Mouse (Mus musculus) lung, postnatal 14 days (tissue): ENCODE data around the gene Slc3a2.
"Not testable (repeated sequence)": the region's sequence is repeated elsewhere in the genome, so short reads cannot be mapped to it uniquely, and the experiment has no call there.

ENCODE experiments used
- DNase-seq: peaks from one replicate; pipeline ENCODE4 v3.0.0; 2021

Slc3a2 gene

DNA sequence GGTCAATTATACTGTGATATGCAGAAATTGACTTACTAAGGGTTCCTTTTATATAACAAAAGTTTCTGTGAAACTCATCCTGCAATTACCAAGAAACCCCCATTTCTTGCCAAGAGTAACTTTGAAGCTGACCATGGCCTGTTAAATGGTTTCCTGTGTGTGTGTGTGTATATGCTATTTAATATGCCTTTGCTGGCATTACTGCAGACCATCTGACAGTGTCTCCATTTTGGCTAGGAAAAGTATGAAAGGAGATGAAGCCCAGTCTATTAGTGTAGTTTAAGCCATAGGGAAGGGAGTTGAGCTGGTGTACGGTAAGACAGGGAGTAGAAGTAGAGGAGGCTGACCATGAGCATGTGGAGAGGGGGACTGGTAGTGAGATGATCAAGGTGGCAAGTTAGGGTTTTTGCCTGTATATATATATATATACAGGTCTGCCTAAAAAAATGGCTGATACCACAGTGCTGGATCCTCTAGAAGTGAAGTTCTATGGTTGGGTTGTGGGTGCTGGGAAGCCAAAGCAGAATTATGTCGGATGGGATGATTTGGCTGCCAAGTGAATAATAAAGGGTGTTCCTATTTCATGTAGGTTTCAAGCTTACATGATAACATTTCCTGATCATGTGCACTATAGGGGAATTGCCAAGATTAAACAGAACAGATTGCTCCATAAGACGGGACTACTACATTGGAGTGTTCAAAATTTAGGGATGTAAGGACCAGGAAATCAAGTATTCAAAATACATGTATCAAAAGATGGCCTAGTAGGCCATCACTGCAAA, 3.6 kb upstream of the Slc3a2 start:
- no peak for DNase-seq

DNA sequence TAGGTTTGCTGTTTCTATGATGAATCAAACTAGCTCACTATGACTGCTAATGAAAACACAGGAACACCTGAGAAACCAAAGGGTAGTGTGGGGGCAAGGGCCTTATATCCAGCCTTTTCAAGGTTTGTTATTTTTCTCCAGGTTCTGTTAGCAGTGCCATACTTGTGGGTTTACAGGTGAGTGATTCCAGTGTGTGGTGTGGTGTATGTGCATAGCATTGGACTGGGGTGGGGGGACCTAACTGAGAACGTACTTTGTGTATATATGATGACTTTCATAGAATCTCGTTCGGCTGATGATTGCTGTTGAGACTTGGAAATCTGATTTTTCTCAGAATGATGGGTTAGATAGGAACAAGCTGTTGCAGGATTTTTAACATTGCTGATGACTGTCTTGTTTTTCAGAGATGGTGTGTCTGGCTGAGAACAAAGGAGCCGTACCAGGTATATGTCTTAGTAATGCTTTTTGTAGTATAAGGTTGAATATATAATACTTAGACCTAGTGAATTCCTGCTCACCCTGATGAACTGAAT, 2.0 kb upstream of the Slc3a2 start:
- DNase-seq: no peak

DNA sequence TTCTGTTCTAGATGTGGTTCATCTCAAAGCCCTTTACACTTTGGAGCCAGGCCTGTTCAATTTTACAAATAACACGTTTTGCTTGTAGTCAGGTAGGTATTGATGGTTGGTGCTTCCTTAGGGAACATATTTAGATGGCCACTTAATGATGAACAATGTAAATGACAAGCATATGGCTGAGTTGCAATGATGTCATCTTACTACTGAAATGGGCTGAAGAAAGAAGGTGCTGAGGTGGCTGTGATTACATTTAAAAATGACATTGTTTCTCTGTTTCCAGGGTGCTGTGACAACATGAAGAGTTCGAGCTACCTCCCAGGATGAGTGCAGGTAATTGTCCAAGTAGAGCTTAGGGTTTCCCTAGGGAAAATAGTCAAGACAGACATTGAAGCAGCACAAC, 1.2 kb upstream of the Slc3a2 start:
- no peak for DNase-seq

DNA sequence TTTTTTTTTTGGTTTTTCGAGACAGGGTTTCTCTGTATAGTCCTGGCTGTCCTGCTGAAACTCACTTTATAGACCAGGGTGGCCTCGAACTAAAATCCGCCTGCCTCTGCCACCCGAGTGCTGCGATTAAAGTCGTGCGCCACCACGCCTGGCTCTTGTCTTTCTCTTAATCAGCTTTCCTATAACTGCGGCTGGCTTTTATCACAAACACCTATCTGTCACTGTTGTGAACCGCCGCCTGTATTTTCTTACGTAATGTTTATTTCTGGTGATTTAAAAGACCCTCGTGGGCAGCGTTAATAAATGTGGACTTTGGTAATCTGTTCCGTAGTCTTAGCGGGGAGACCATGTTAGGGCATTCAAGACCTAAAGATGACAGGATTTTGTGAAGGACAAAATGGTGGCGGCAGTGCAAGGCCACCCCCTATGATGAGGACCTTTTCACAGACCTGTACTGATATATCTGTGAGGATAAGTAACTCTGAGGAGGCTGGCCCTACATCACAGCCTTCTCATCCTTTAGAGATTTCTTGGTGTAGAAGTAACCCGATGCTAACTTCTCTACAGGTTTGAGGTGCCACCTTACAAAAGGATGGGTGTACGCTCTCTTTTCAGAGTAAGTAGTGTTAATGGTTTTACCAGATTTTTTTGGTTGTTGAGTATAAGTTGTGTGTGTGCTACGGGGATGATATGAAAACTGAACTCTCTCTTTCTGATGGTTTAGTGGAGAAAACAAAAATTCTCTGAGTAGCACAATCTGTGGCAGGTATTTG, 591 bp upstream of the Slc3a2 start:
- no peak for DNase-seq

DNA sequence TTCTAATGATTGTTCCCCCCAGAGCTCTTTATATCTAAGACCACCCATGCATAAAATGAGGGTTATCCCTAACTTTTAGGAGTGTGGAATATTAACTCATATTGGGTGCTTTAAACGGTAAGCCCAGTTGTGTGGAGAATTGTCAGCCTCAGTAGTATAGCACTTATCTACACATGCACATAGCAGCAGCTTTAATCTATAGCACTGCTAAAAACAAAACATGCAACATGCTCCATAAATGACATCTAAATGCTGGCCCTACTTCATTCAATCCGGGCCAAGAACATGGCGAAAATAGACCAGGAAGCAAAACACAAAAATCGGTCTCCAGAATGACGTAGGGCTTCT, 636 bp downstream of the Slc3a2 start:
- no peak for DNase-seq

DNA sequence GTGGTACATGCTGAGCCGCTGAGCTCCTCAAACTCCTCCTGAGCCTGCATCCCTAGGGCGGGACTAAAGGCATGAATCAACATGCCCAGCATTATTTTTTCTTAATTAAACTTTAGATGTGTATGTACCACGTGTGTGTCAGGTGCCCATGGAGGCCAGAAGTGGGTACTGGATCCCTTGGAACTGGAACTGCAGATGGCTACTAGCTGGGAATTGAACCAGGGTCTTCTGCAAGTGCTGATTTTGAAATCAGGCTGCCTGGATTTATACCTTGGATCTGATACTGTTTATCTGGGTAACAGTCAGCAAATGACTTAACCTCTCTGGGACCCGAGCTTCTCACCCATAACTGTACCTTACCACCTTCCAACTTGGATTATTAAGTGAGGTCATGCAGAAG, 1.1 kb downstream of the Slc3a2 start:
- DNase-seq: no peak

DNA sequence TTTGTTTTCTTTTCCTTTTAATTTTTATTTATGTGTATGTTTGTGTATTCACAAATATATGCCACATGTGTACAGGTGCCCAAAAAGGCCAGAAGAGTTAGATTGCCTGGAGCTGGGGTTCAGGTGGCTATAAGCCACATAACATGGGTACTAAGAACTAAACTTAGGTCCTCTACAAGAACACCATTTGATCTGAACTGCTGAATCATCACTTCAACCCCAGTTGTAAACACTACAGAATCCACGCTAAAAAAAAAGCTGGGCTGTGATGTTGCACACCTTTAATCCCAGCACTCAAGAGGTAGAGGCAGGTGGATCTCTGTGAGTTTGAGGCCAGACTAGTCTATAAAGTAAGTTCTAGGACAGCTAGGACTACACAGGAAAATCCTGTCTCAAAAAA, 1.8 kb downstream of the Slc3a2 start:
- DNase-seq: no peak

DNA sequence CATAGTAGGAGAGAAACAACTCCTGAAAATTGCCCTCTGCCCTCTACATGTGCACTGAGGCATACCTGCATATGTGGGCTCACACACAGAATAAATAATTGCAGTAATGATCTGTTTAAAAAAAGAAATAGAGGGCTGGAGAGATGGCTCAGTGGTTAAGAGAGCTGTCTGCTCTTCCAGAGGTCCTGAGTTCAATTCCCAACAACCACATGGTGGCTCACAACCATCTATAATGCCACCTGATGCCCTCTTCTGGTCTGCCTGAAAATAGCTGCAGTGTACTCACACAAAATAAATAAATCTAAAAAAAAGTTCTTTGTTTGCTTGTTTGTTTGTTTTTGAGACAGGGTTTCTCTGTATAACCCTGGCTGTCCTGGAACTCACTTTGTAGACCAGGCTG, 4.1 kb downstream of the Slc3a2 start:
- not testable (repeated sequence) for DNase-seq

DNA sequence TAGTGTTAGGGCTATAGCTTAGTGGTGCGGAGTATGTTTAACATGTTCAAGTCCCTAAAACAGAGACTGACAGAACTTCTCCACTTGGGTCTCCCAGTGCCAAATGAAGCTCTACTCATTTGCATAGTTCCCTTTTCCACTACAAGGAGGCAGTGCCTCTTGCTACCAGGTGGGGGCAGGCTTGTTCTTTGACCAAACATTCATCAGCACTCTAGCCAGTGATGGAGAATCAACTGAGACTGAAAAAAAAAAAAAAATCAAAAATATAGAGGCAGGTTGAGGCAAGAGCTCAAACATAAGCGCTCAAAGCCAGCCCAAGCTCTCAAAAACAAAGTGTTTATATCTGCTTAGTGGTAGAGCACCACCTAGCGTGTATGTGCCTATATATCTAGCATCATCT, 4.8 kb downstream of the Slc3a2 start:
- DNase-seq: peak; percentile 68

DNA sequence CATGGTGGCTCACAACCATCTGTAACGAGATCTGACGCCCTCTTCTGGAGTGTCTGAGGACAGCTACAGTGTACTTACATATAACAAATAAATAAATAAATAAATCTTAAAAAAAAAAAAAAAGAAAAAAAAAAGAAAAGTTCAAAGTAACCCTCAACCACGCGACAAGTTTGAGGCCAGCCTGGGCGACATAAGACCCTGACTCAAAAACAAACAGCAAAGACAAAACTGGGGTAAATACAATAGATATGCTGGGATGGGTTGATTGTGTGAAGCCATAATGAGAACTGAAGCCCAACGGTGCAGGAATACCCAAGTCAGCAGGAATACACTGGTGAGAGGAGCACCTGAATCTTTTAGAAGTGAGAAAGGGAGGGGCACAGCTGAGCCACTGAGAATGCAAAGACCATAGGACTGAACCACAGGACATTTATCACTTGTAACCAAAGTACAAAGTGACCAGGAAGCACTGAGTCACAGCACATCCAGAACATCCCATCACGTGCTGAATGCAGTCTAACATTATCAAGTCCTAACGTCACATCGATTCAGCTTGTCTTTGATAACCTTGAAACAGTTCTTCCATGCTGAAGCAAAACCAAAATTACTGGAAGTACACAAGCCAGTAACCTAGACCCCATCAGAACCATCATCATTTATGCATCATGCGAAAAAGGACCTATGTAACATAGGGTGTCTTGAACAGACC, 6.2 kb downstream of the Slc3a2 start:
- DNase-seq: no peak

DNA sequence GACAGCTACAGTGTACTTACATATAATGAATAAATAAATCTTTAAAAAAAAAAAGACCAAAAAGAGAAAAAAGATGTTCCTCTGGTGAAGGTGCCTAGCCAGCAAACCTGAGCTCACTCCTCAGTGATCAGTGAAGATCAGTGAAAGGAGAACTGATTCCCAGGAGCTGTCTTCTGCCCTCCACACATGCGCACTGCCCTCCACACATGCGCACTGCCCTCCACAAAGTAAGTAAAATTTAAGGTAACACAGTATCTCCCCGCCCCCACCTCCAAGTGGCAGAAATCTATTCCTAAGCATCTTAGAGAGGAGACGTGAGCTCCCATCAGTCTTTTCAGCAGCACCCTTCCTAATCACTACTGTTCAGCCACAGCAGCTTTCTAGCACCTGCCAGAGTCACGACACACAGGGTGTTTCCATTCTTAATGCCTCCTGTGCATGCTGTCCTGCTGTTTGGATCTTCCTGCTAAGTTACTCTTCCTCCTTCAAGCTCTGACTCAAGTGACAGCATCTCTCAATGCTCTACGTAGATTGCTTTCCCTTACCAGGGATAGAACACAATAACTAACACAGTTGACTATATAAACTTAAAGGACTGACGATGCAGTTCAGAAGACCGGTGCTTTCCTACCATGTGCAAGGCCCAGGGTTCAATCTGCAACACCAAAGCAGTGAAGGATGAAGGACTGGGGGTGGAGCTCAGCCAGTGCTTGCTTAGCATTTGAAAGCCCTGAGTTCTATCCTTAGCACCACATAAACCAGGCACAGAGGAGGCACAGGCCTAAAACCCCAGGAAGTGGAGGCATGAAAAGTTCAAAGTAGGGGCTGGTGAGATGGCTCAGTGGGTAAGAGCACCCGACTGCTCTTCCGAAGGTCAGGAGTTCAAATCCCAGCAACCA, 7.1 kb downstream of the Slc3a2 start:
- DNase-seq: no peak

DNA sequence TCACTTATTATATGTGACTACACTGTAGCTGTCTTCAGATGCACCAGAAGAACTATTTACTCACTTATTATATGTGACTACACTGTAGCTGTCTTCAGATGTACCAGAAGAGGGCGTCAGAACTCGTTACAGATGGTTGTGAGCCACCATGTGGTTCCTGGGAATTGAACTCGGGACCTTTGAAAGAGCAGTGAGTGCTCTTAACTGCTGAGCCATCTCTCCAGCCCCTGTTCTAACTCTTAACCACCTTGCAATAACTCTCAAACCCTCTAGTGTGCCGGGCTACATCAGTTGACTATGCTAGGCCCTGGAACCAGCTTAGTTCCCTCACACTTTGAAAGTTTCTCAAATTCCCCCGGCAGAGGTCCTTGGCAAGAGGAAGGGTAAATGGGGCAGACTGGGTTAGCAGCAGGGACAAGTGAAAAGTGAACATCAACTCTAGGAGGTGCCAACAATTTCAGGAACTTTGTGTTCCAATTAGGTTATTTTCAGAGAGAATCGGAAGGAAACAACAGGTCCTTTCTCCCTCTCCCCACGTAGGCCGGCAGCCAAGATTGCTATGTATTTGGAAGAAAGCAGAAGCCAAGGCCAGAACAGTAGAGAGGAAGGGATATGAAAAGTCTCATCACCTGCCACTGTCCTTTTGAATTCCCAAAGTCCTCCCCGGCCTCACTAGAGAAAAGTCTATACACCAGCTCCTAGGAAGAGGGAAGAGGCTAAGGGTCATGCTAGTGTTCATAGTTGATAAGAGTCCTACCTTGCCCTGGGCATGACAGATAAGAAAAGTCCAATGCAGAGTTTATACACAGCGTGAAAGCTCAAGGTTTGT, 8.3 kb downstream of the Slc3a2 start:
- DNase-seq: peak; percentile 29

DNA sequence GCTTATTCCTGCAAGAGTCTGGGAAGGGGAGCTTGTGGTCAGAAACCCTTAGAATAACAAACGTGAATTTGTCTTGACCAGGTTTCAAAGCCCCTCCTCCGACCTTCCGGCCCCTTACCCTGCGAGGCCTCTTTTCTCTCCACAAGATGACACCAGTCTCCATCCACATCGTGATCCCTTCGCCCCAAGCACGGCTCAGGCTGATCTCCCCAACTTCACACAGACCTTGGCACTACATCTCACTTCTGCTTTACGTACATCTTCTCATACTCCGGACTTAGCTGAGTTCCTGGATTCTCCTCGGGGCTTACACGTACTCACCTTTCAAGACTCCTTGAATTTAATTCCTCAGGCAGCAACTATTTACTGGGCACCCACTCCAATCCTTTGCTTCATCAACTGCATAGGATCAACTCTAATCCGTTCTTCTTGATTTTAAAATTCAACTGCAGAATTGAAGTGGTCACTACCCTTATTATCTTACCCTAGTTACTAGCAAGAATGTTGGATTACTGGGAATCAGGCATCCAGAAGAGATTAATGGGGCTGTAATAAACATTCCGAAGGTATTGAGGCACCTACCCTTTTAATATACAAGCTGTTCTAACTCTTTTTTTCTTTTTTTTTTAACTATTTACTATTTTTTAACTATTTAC, 9.0 kb downstream of the Slc3a2 start:
- DNase-seq: no peak

DNA sequence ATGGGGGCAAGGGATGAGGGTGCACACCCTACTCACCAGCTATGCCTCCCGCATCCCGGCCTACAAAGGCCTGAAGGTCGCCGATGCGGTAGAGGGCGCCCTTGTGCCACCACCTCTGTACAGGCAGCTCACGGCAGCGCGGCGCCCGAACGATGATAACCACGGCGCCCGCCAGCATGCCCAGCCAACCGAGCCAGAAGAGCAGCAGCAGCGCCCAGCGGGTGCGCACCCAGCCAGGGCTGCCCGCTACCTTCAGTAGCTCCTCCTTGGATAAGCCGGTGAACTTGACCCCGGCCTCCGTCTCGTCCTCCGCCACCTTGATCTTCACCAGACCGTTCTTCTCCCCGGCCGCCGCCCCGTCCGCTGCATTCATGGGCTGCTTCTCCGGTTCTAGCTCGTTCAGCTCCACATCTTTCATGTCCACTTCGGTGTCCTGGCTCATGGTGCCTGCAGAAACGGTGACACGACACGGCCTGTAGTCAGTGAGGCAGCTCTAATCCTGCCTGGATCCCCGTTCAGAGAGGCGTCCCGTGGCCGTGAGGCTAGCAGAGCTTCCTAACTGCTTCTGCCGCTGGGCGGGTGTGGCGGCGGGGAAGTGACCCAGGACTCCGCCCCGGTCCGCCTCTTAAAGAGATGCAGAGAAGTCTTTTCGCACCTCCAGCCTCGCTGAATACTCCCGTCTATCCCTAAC, 9.7 kb downstream of the Slc3a2 start:
- DNase-seq: peak; percentile 95

DNA sequence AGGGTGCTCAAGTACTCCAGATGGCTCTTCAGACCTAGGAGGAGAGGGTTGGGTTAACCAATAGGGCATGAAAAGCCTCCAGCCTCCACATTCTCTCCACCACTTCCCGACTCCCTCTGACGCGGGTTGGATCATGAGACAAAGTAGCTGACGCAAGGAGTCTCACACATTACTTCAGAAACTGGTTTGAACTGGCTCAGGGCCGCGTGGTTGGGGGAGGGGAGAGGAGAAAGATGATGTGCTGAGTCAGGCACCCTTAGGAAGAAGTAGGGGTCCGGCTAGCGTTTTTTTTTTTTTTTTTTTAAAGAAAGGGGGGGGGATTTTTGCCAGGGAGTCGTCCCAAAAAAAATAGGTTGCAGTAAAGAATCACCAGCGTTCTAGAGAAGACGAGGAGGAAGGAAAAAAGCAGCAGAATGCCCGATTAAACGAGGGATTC, 10.3 kb downstream of the Slc3a2 start:
- DNase-seq: peak; percentile 82

DNA sequence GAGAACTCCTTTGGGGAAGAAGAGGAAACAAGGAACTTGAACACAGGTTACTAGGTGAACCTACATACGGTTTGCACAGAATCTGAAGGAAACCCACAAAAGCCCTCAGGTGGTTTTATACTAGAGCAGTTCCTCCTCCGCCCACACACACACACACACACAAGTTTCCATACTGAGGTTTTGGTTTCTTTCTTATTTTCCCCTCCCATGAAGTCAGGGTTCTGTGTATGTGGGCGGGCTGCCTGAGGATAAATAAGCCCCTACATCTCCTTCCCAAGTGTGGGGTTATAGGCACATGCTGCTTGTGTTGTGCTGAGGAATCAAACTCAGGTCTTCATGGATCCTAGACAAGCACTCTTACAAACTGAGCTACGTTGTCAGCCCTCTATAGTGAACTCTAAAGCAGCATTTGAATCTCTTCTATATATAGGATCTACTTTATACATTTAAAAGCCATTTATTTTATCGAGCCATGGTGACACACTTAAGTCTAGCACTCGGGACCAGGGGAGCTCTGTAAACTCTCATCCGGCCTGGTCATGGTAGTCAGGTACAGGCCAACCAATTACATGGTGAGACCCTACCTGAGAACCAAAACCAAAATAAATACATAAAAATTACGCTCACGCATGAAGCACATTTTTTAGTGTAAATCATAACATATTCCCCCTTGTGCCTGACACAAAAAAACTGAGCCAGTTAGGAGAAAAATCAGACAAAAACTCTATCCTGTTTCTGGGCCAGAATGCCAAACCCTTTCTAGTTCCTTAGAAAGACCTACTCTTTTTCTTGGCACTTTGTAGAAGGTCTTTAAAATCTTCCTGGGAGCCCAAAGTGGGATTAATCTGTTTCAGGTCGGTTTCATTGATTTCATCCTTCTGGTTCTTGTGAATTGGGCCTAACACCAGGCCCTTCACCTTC, 11.0 kb downstream of the Slc3a2 start:
- DNase-seq: no peak

DNA sequence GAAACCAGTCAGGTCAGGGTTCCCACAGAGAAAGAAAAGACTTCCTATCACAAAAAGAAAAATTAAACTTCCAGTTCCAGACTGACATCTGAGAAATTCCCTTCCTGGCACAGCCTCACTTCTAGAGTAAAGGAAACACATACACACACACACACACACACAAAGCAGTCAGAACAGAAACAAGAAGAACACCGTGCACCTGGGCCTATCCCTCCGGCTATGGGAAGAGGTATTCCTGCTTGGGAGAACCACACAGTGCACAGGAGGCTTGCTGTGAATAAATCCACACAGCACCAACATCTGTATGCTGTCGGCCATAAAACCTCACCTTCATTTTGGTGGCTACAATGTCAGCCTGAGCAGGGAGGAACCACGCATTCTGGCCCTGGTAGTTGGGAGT, 11.7 kb downstream of the Slc3a2 start:
- DNase-seq: no peak

DNA sequence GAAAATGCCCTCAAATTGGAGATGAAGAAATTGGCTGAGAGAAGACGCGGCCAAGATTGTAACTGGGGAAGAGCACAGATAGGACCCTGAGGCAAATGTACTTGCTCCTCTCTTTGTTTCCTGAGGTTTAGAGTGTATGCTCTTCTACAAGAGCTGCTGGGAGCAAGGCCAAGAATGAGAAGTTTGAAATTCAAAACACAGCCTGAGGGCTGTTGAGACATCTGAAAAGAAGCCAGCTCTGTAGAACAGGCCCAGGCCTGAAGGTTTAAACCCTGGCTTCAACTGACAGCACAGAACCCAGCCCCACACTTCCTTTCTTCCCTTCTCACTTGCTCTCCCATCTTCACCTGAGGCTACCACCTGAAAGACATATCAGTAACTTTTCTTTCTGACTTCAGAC, 13.1 kb downstream of the Slc3a2 start:
- DNase-seq: peak; percentile 56

DNA sequence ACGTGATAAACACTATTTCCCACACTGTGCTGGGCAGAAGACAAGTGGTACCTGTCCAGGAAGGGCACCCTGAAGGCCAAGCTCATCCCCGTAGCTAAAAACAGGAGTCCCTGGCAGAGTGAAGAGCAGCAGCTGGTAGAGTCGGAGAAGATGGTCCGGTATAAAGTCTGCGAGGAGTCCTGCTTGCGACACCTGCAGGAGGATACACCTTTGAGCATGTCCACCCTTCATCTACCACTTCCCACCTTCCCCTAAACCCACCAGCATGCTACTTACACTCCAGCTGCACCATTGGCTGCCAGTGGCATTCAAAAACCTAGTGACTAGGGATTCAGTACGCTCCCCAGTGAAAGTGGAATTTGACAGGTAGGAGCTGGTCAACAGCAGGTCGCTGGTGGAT, 14.2 kb downstream of the Slc3a2 start:
- DNase-seq: no peak
